Comparison of ENCODE assay signal across 8 mouse cellular contexts in genomic region chr10:59323100-59323487, GRCm38 (mm10). TPM values are rescaled to one million over a fixed set of nuclear protein-coding genes. Genes with fewer than 3 reads are reported as not detected.
DNase-seq lines count a peak whose midpoint lies in the region; ATAC-seq and TF ChIP-seq lines count a peak whose summit lies in the region.

P4ha1 (plus strand) TSS chr10:59323296.

- no peaks in the 10 kb centered on the region for H3K9me3 ChIP-seq in embryonic facial prominence, embryonic 13.5 days
- peaks cover 2% of the 10 kb centered on the region; the same call in 1 of the 2 replicates for H3K9me3 ChIP-seq in limb, embryonic 13.5 days
- H3K9me3 ChIP-seq in midbrain, embryonic 16.5 days (replicated peaks; ENCODE audit: control insufficient read depth, low read length, poor library complexity, severe bottlenecking), result no peaks in the 10 kb centered on the region

- H3K9ac ChIP-seq in embryonic facial prominence, embryonic 13.5 days, result peak within 1 kb of the TSS; percentile 96
- H3K9ac ChIP-seq in heart, adult 2 months (ENCODE audit: low read depth, low read length), result peak within 1 kb of the TSS; percentile 87
- peak within 1 kb of the TSS; percentile 98 for H3K9ac ChIP-seq in limb, embryonic 13.5 days
- peak within 1 kb of the TSS; percentile 78 for H3K9ac ChIP-seq in midbrain, embryonic 16.5 days (ENCODE audit: low read depth, low read length)

- no peaks in the 10 kb centered on the region for H3K36me3 ChIP-seq in embryonic facial prominence, embryonic 13.5 days
- H3K36me3 ChIP-seq in heart, adult 2 months (ENCODE audit: control insufficient read depth, insufficient read depth, low read length), result peaks cover 8% of the 10 kb centered on the region
- H3K36me3 ChIP-seq in limb, embryonic 13.5 days, result no peaks in the 10 kb centered on the region
- no peaks in the 10 kb centered on the region for H3K36me3 ChIP-seq in midbrain, embryonic 16.5 days (ENCODE audit: control insufficient read depth, insufficient read depth, low read length)

- peaks cover 26% of the 10 kb centered on the region for H3K4me1 ChIP-seq in embryonic facial prominence, embryonic 13.5 days
- peaks cover 3% of the 10 kb centered on the region for H3K4me1 ChIP-seq in heart, adult 2 months (ENCODE audit: control insufficient read depth, insufficient read depth, low read length)
- peaks cover 26% of the 10 kb centered on the region for H3K4me1 ChIP-seq in limb, embryonic 13.5 days
- H3K4me1 ChIP-seq in midbrain, embryonic 16.5 days (ENCODE audit: control insufficient read depth, insufficient read depth, low read length), result peaks cover 17% of the 10 kb centered on the region

- under 1% methylated on average over 39 of the region's 39 CpGs for WGBS in embryonic facial prominence, embryonic 13.5 days
- under 1% methylated on average over 39 of the region's 39 CpGs for WGBS in heart, adult 2 months
- WGBS in limb, embryonic 13.5 days, result 1% methylated on average over 31 of the region's 39 CpGs
- WGBS in midbrain, embryonic 16.5 days, result 0% methylated on average over 33 of the region's 39 CpGs

- H3K4me2 ChIP-seq in embryonic facial prominence, embryonic 13.5 days, result peak within 1 kb of the TSS; percentile 80
- H3K4me2 ChIP-seq in limb, embryonic 13.5 days (replicated peaks), result peak within 1 kb of the TSS; percentile 81
- H3K4me2 ChIP-seq in midbrain, embryonic 16.5 days (ENCODE audit: low read length), result peak within 1 kb of the TSS; percentile 72

- peak within 1 kb of the TSS; percentile 97 for H3K27ac ChIP-seq in embryonic facial prominence, embryonic 13.5 days
- peak within 1 kb of the TSS; percentile 99 for H3K27ac ChIP-seq in heart, adult 2 months
- peak within 1 kb of the TSS; percentile 99 for H3K27ac ChIP-seq in limb, embryonic 13.5 days
- H3K27ac ChIP-seq in midbrain, embryonic 16.5 days (ENCODE audit: low read length), result peak within 1 kb of the TSS; percentile 92

- no peaks in the 10 kb centered on the region for H3K27me3 ChIP-seq in embryonic facial prominence, embryonic 13.5 days
- H3K27me3 ChIP-seq in heart, adult 2 months (ENCODE audit: control insufficient read depth, insufficient read depth, low read length), result no peaks in the 10 kb centered on the region
- no peaks in the 10 kb centered on the region for H3K27me3 ChIP-seq in limb, embryonic 13.5 days
- no peaks in the 10 kb centered on the region for H3K27me3 ChIP-seq in midbrain, embryonic 16.5 days (ENCODE audit: control insufficient read depth, insufficient read depth, low read depth, low read length)

- no peaks in the 10 kb centered on the region for H3K79me2 ChIP-seq in heart, adult 2 months (replicated peaks; ENCODE audit: control insufficient read depth, insufficient read depth, low read length)

- ATAC-seq in embryonic facial prominence, embryonic 13.5 days (ENCODE audit: insufficient number of reproducible peaks, insufficient read depth, low FRiP score, low TSS enrichment, low read depth), result peak; percentile 98
- ATAC-seq in limb, embryonic 13.5 days (ENCODE audit: low FRiP score, low read depth), result peak; percentile 98
- peak; percentile 99 for ATAC-seq in midbrain, embryonic 16.5 days

- intact Hi-C loops in heart, adult 2 months (cut with DNase I), result loop anchor here (1.0 to 10.0 kb wide), 3 partner anchors 12 to 382 kb away; partner anchors contain the start of genes Micu1, Sept10 and Sowahc

- peak; percentile 98 for DNase-seq in 3134 (ENCODE audit: extremely low read depth, insufficient read length, low spot score)
- DNase-seq in adrenal gland, postnatal 36 days, result peak; percentile 100
- peak; percentile 99 to 100 for DNase-seq in heart, adult 2 months
- peak; percentile 98 to 99 for DNase-seq in kidney, adult 8-10 months
- DNase-seq in spleen, postnatal 10 days (ENCODE audit: low spot score in 2 of 2), result peak; percentile 86 to 93

- H3K4me3 ChIP-seq in embryonic facial prominence, embryonic 13.5 days, result peak within 1 kb of the TSS; percentile 82
- H3K4me3 ChIP-seq in heart, adult 2 months, result peak within 1 kb of the TSS; percentile 86
- peak within 1 kb of the TSS; percentile 86 for H3K4me3 ChIP-seq in limb, embryonic 13.5 days
- H3K4me3 ChIP-seq in midbrain, embryonic 16.5 days (ENCODE audit: low read depth, low read length), result peak within 1 kb of the TSS; percentile 75

- peak; percentile 90 for TF ChIP-seq CTCF in heart, adult 2 months (IDR thresholded peaks at IDR 0.05)

- TF ChIP-seq EP300 in heart, adult 2 months (IDR thresholded peaks at IDR 0.05; ENCODE audit: insufficient read depth, low read depth, low read length), result peak; percentile 89

- TF ChIP-seq POLR2A in heart, adult 2 months (IDR thresholded peaks at IDR 0.05; ENCODE audit: insufficient read depth, low read depth, low read length), result peak; percentile 99

RNA-seq across cellular contexts. Expression of gene P4ha1, which starts in this region (rescaled TPM):
- total RNA-seq in adrenal gland, postnatal 36 days (2021), result 10 to 100 TPM; 31.1 to 73.6 TPM
- 76.2 and 91.3 TPM in 2 replicates for polyA plus RNA-seq in embryonic facial prominence, embryonic 13.5 days (2015; fragmentation: Nextera tagmentation; extraction: Ambion mirVana)
- 10 to 100 TPM; 42.4 to 48.0 TPM for total RNA-seq in heart, adult 2 months (2021)
- polyA plus RNA-seq in heart, adult 2 months (2012; rRNA removed), result 14.8 and 34.7 TPM in 2 replicates
- 99.0 and 116 TPM in 2 replicates for polyA plus RNA-seq in limb, embryonic 13.5 days (2015; fragmentation: Nextera tagmentation; extraction: Ambion mirVana)
- polyA plus RNA-seq in midbrain, embryonic 16.5 days (2015; fragmentation: Nextera tagmentation; extraction: Ambion mirVana), result 29.7 and 32.2 TPM in 2 replicates

Comparison
In these comparisons a context has a peak if more than half of its experiments do, and no peak if none do; other contexts are left out.
1. Peak in every context shown above with its lines: DNase-seq, ATAC-seq, H3K4me3 ChIP-seq and H3K27ac ChIP-seq.